Mouse (Mus musculus) limb, embryonic 15.5 days (tissue): ENCODE measurements around the gene Hivep1. TPM values are rescaled to one million over a fixed set of nuclear protein-coding genes. Genes with fewer than 3 reads are reported as not detected.
A peak's percentile ranks its signal among the peaks of the same experiment; 100 is the strongest.

Experiments
- ATAC-seq: fragments of 200-750 bp; cut with Nextera tagmentation; 2 replicates; pipeline ENCODE4 v1.8.0; 2017; ENCODE audit warnings: low read depth, moderate TSS enrichment; ENCODE audit not compliant: insufficient number of reproducible peaks, low FRiP score, low TSS enrichment
- H3K27ac ChIP-seq: fragments of 300-500 bp; sonication (generic); 2 replicates; pipeline ENCODE4 v1.5.1; 2015; ENCODE audit warnings: moderate library complexity, mild to moderate bottlenecking, inconsistent platforms
- H3K27me3 ChIP-seq: fragments of 300-500 bp; sonication (generic); 2 replicates; pipeline ENCODE4 v1.6.1; 2015; ENCODE audit warnings: inconsistent platforms
- H3K36me3 ChIP-seq: fragments of 300-500 bp; sonication (generic); 2 replicates; pipeline ENCODE4 v1.6.1; 2015; ENCODE audit warnings: inconsistent platforms
- H3K4me1 ChIP-seq: fragments of 300-500 bp; sonication (generic); 2 replicates; pipeline ENCODE4 v1.6.1; 2015; ENCODE audit warnings: inconsistent platforms
- H3K4me2 ChIP-seq: fragments of 300-500 bp; sonication (generic); 2 replicates; pipeline ENCODE4 v1.6.1; 2015; ENCODE audit warnings: mild to moderate bottlenecking, inconsistent platforms
- H3K4me3 ChIP-seq: fragments of 300-500 bp; sonication (generic); 2 replicates; pipeline ENCODE4 v1.5.1; 2015; ENCODE audit warnings: mild to moderate bottlenecking, inconsistent platforms
- H3K9ac ChIP-seq: fragments of 300-500 bp; sonication (generic); 2 replicates; pipeline ENCODE4 v1.6.1; 2015; ENCODE audit warnings: inconsistent platforms
- H3K9me3 ChIP-seq: fragments of 300-500 bp; sonication (generic); 2 replicates; pipeline ENCODE4 v1.6.1; 2016; ENCODE audit warnings: inconsistent platforms
- WGBS: fragments of 180-500 bp; shearing (Covaris S2); methylation state at CpG from one replicate; pipeline ENCODE4 v1.1.7; 2015; 5-methylcytosine and 5-hydroxymethylcytosine counted together
- polyA plus RNA-seq: library from polyadenylated mRNA; unstranded; fragments of >200 nt; fragmentation: Nextera tagmentation; extraction: Ambion mirVana; gene quantifications from 2 replicates; pipeline ENCODE4 v1.2.1, GENCODE M21; 2015

The Hivep1 gene
- polyA plus RNA-seq, 1 experiment from 2014 or later: 13.1 TPM

DNA sequence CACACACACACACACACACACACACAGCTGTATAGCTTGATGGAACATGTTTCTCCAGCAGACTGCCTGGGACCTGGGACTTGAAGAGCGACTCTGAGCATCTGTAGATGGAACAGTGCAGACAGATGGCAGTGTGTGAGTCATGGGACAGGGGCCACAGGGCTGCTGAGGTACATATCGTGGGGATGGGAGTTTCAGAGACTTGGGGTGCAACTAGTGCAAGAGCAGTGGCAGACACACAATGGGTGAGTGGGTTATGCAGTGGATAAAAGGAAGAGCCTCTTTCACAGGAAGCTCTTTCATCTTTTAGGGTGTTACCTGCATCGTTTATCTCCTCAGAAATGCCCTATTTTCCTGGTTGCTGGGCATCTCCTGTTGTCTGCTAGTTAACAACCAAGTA lies 25.8 kb downstream of the Hivep1 start:
- Histone ChIP-seq H3K36me3 (no peaks in the 10 kb centered on the region; the same call in 1 of the 2 replicates), H3K9me3 (no peaks in the 10 kb centered on the region), H3K27ac (no peak overlapping the region), H3K27me3 (no peaks in the 10 kb centered on the region), H3K4me3 (no peak overlapping the region), H3K9ac (no peak overlapping the region), H3K4me2 (no peak overlapping the region), H3K4me1 (peaks cover 5% of the 10 kb centered on the region; the same call in 1 of the 2 replicates)
- whole genome bisulfite sequencing: 87% methylated on average over 3 of the region's 3 CpGs
- ATAC-seq: no peak

GRCm38 (mm10) chr13:42080131-42080916 lies 28.5 kb downstream of the Hivep1 start:
- Histone ChIP-seq H3K27me3 (no peaks in the 10 kb centered on the region), H3K27ac (no peak overlapping the region), H3K4me2 (no peak overlapping the region), H3K9ac (no peak overlapping the region), H3K4me1 (peaks cover 5% of the 10 kb centered on the region; the same call in 1 of the 2 replicates), H3K9me3 (no peaks in the 10 kb centered on the region), H3K36me3 (no peaks in the 10 kb centered on the region; the same call in 1 of the 2 replicates), H3K4me3 (no peak overlapping the region)
- no peak for ATAC-seq
- 72% methylated on average over 10 of the region's 10 CpGs for WGBS

- Histone ChIP-seq H3K4me3 (no peak overlapping the region), H3K36me3 (no peaks in the 10 kb centered on the region), H3K9ac (no peak overlapping the region), H3K27ac (no peak overlapping the region), H3K4me2 (no peak overlapping the region), H3K9me3 (no peaks in the 10 kb centered on the region), H3K27me3 (no peaks in the 10 kb centered on the region), H3K4me1 (peaks cover 14% of the 10 kb centered on the region)
- ATAC-seq: no peak
- 67% methylated on average over 5 of the region's 5 CpGs for WGBS
Observed at GRCm38 (mm10) chr13:42088339-42088738, 36.5 kb downstream of the Hivep1 start.

- no peak for ATAC-seq
- Histone ChIP-seq H3K36me3 (no peaks in the 10 kb centered on the region), H3K4me2 (no peak overlapping the region), H3K4me3 (no peak overlapping the region), H3K9ac (no peak overlapping the region), H3K27ac (no peak overlapping the region), H3K9me3 (no peaks in the 10 kb centered on the region), H3K27me3 (no peaks in the 10 kb centered on the region), H3K4me1 (peaks cover 19% of the 10 kb centered on the region)
- WGBS: 75% methylated on average over 8 of the region's 8 CpGs
Observed at GRCm38 (mm10) chr13:42089025-42089424, 37.2 kb downstream of the Hivep1 start.

DNA sequence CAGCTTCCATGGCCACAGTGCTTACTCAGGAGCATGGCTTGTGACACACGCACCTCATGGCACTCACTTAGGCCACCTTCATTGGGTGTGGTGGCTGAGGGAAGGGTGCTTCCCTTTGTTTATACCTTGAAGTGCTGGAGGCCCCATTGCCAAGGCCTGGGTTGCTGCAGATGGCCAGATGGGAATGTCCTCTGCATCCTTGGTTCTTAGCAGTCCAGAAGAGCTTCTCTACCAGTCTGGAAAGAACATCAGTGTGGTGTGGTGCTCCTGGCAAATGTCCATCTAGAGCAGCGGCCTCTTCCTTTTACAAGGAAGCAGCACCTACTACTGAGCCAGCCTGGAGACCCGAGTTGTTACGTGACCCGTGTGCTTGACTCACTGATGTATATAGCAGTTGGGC lies 38.9 kb downstream of the Hivep1 start:
- ATAC-seq: no peak
- no peak overlapping the region for H3K4me3 ChIP-seq
- no peak overlapping the region for H3K27ac ChIP-seq
- H3K9ac ChIP-seq: no peak overlapping the region
- H3K27me3 ChIP-seq: no peaks in the 10 kb centered on the region
- H3K9me3 ChIP-seq: no peaks in the 10 kb centered on the region
- H3K36me3 ChIP-seq: no peaks in the 10 kb centered on the region
- peaks cover 20% of the 10 kb centered on the region for H3K4me1 ChIP-seq
- no peak overlapping the region for H3K4me2 ChIP-seq
- 70% methylated on average over 5 of the region's 5 CpGs for WGBS

GRCm38 (mm10) chr13:42092392-42093139 lies 40.7 kb downstream of the Hivep1 start:
- Histone ChIP-seq H3K27ac (peak overlapping the region; percentile 50; the same call in 1 of the 2 replicates), H3K27me3 (no peaks in the 10 kb centered on the region), H3K4me2 (no peak overlapping the region), H3K4me1 (peaks cover 28% of the 10 kb centered on the region), H3K9me3 (no peaks in the 10 kb centered on the region), H3K36me3 (no peaks in the 10 kb centered on the region), H3K4me3 (no peak overlapping the region), H3K9ac (no peak overlapping the region)
- WGBS: 28% methylated on average over 8 of the region's 8 CpGs
- no peak for ATAC-seq

DNA sequence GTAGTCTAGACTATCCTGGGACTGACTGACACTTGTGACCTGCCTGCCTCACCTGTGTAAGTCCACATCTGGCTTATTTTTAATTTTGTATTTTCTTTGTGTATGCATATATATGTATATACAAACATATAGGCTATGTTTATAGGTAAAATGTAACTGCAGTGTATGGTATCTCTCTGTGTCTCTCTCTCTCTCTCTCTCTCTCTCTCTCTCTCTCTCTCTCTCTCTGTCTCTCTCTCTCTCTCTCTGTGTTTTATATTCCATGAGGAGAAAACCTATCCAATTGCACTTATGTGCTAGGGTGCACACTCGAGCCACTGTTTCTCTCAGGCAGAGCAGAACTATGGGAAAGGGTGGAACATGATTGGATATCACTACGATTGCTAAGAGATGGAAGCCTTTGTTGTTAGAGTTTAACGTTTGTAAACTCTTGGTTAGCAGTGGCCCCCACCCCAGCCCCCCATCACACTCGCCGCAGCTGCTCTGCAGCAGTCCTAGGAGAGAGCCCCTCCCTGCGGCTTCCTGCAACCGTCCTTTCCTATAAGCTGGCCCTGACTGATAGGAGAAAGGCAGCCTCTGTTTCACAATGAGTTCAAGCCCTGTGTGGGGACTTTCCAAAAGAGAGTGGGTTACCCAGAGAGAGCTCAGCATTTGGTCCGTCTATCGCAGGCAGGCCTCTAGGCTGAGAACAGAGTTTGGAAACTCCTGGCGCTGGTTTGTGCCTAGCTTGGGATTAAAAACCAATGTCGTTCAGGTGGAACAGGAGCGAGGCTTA lies 41.6 kb downstream of the Hivep1 start:
- Histone ChIP-seq H3K27me3 (no peaks in the 10 kb centered on the region), H3K4me1 (peaks cover 28% of the 10 kb centered on the region), H3K36me3 (no peaks in the 10 kb centered on the region), H3K9ac (no peak overlapping the region), H3K4me3 (no peak overlapping the region), H3K4me2 (no peak overlapping the region), H3K27ac (no peak overlapping the region), H3K9me3 (no peaks in the 10 kb centered on the region)
- 56% methylated on average over 12 of the region's 12 CpGs for WGBS
- ATAC-seq: no peak

DNA sequence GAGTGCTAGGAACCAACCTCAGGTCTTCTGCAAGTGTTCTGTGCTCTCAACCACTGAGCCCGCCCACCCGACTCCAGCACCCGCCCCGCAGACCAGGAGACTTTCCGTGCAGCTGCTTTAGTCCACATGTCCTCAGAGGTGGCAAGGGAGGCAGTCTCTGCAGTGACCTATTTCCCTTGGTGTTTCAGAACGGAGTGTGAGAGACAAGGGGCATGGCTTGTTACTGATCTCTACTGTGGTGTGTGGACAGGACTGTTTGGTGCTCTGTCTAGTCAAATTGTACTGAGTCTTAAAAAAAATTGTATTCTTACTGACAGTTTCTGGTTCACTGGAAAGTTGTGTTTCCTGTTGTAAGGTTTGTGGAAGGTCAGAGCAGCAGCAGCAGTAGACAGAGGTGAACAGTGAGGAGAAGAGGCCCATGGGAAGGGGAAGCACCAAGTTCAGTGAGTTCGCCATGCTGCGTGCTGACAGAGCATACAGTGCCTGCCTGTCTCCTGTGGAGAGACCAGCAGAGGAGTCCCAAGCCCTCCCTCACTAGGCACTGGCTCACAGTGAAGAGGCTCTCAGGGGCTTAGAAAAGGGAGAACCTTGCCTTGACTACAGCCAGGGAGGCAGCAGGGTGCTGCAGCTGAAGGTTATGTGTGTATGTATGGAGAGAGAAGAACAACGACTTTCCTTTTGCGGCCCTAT lies 44.1 kb downstream of the Hivep1 start:
- whole genome bisulfite sequencing: 65% methylated on average over 10 of the region's 10 CpGs
- Histone ChIP-seq H3K4me1 (peaks cover 25% of the 10 kb centered on the region), H3K27ac (no peak overlapping the region; the same call in 1 of the 2 replicates), H3K36me3 (no peaks in the 10 kb centered on the region), H3K4me2 (no peak overlapping the region), H3K4me3 (no peak overlapping the region), H3K9me3 (no peaks in the 10 kb centered on the region), H3K9ac (no peak overlapping the region), H3K27me3 (no peaks in the 10 kb centered on the region)
- ATAC-seq: no peak

DNA sequence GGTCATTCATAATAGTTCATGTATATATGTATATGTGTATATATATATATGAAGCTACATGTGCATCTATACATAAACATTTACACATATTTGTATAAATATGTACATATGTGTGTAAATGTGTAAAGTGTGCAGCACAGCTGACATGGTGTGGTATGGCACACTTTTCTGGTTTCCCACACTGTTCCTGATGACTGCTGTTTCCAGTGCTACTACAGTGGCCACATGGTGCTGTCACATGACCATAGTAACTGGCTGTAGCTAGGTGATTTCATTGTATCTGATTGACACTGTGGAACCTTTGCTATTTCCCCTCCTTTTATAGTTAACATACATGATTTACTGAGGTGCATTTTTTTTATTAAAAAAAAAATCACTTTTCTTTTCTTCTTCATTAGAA lies 45.3 kb downstream of the Hivep1 start:
- Histone ChIP-seq H3K4me1 (peaks cover 28% of the 10 kb centered on the region), H3K9me3 (no peaks in the 10 kb centered on the region), H3K27me3 (no peaks in the 10 kb centered on the region), H3K4me2 (no peak overlapping the region), H3K4me3 (no peak overlapping the region), H3K27ac (no peak overlapping the region), H3K36me3 (no peaks in the 10 kb centered on the region), H3K9ac (no peak overlapping the region)
- ATAC-seq: no peak

DNA sequence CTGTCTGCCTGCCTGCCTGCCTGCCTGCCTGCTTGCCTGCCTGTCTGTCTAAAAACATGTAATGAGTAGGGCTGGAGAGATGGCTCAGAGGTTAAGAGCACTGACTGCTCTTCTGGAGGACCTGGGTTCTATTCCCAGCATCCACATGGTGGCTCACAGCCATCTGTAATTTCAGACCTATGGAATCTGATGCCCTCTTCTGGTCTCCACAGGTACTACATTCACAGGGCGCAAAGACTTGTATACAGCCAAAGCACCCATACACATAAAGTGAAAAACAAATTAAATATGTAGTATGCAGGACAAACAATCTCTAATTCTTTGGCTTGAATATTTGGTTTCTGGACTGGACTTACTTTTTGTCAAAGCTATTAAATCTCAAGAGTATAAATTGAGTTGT lies 46.7 kb downstream of the Hivep1 start:
- no peak overlapping the region for H3K4me2 ChIP-seq
- no peaks in the 10 kb centered on the region for H3K27me3 ChIP-seq
- no peak overlapping the region for H3K27ac ChIP-seq
- 97% methylated on average over 1 of the region's 1 CpGs for WGBS
- ATAC-seq: no peak
- no peaks in the 10 kb centered on the region for H3K36me3 ChIP-seq
- H3K4me1 ChIP-seq: peaks cover 28% of the 10 kb centered on the region
- H3K9me3 ChIP-seq: no peaks in the 10 kb centered on the region
- H3K4me3 ChIP-seq: no peak overlapping the region
- H3K9ac ChIP-seq: no peak overlapping the region

GRCm38 (mm10) chr13:42099523-42099922 lies 47.7 kb downstream of the Hivep1 start:
- no peak overlapping the region for H3K27ac ChIP-seq
- no peaks in the 10 kb centered on the region for H3K27me3 ChIP-seq
- H3K4me3 ChIP-seq: no peak overlapping the region
- H3K9ac ChIP-seq: no peak overlapping the region
- H3K4me1 ChIP-seq: peaks cover 25% of the 10 kb centered on the region
- WGBS: 92% methylated on average over 4 of the region's 4 CpGs
- H3K36me3 ChIP-seq: no peaks in the 10 kb centered on the region
- no peaks in the 10 kb centered on the region for H3K9me3 ChIP-seq
- no peak for ATAC-seq
- H3K4me2 ChIP-seq: no peak overlapping the region
